Mouse (Mus musculus): Measurements from ENCODE around the gene Cstad. TPM values are rescaled to one million over a fixed set of nuclear protein-coding genes. Genes with fewer than 3 reads are reported as not detected.

The Cstad gene
- polyA plus RNA-seq (2014; fragmentation: Illumina TruSeq; extraction: RNeasy Lipid Tissue Mini Kit (QIAGEN cat#74804); ENCODE audit: low read depth, low replicate concordance) = not detected

GRCm38 (mm10) chr2:30594641-30595379 lies at the start of gene Cstad:
TSS of gene Cstad (plus strand) at chr2:30595040.

Other genes starting within 250 kb of the Cstad start
- gene Sh3glb2, start 235.7 kb upstream of the Cstad start, polyA plus RNA-seq (2014; fragmentation: Illumina TruSeq; extraction: RNeasy Lipid Tissue Mini Kit (QIAGEN cat#74804); ENCODE audit: low read depth, low replicate concordance) = 1.8 TPM
- 2.6 TPM for gene Miga2, start 230.8 kb upstream of the Cstad start, polyA plus RNA-seq (2014; fragmentation: Illumina TruSeq; extraction: RNeasy Lipid Tissue Mini Kit (QIAGEN cat#74804); ENCODE audit: low read depth, low replicate concordance)
- gene Dolpp1, start 202.8 kb upstream of the Cstad start, polyA plus RNA-seq (2014; fragmentation: Illumina TruSeq; extraction: RNeasy Lipid Tissue Mini Kit (QIAGEN cat#74804); ENCODE audit: low read depth, low replicate concordance) = 1.2 TPM
- gene Crat, start 179.2 kb upstream of the Cstad start, polyA plus RNA-seq (2014; fragmentation: Illumina TruSeq; extraction: RNeasy Lipid Tissue Mini Kit (QIAGEN cat#74804); ENCODE audit: low read depth, low replicate concordance) = 7.4 TPM
- 3.8 TPM for gene Ptpa, start 179.0 kb upstream of the Cstad start, polyA plus RNA-seq (2014; fragmentation: Illumina TruSeq; extraction: RNeasy Lipid Tissue Mini Kit (QIAGEN cat#74804); ENCODE audit: low read depth, low replicate concordance)
- gene Ier5l, start 120.8 kb upstream of the Cstad start, polyA plus RNA-seq (2014; fragmentation: Illumina TruSeq; extraction: RNeasy Lipid Tissue Mini Kit (QIAGEN cat#74804); ENCODE audit: low read depth, low replicate concordance) = not detected
- not detected for gene 1700001O22Rik, start 208.6 kb downstream of the Cstad start, polyA plus RNA-seq (2014; fragmentation: Illumina TruSeq; extraction: RNeasy Lipid Tissue Mini Kit (QIAGEN cat#74804); ENCODE audit: low read depth, low replicate concordance)
- 0.58 TPM for gene Ntmt1, start 212.8 kb downstream of the Cstad start, polyA plus RNA-seq (2014; fragmentation: Illumina TruSeq; extraction: RNeasy Lipid Tissue Mini Kit (QIAGEN cat#74804); ENCODE audit: low read depth, low replicate concordance)
- not detected for gene Asb6, start 235.3 kb downstream of the Cstad start, polyA plus RNA-seq (2014; fragmentation: Illumina TruSeq; extraction: RNeasy Lipid Tissue Mini Kit (QIAGEN cat#74804); ENCODE audit: low read depth, low replicate concordance)
- gene Prrx2, start 239.9 kb downstream of the Cstad start, polyA plus RNA-seq (2014; fragmentation: Illumina TruSeq; extraction: RNeasy Lipid Tissue Mini Kit (QIAGEN cat#74804); ENCODE audit: low read depth, low replicate concordance) = not detected